Mouse (Mus musculus): ENCODE data around the gene Psip1. TPM values are rescaled to one million over a fixed set of nuclear protein-coding genes. Genes with fewer than 3 reads are reported as not detected.
A peak's percentile ranks its signal among the peaks of the same experiment; 100 is the strongest.
"Not testable (repeated sequence)": the region's sequence is repeated elsewhere in the genome, so short reads cannot be mapped to it uniquely, and the experiment has no call there.

Gene Psip1
- polyA plus RNA-seq, 1 experiment from 2014 or later, result 111 TPM

DNA sequence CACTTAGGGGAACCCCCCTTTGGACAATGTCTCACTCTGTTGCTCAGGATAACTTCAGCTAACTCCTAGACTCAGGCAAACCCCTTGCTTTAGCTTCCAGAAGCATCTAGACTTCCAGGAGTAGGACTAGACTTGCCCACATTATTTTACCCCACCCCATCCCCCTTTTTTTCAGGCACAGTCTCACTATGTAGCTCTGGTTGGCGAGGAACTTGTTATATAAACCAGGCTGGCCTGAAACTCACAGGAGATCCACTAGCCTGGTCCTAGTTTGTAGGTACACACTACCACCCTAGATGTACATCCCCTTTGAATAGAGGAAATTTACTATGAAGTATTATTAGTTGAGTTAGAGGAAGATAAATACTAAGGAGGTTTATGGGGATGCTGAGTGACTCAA, 27.9 kb upstream of the Psip1 start:
- H3K4me3 ChIP-seq (ENCODE audit: low read depth, low read length), result no peak overlapping the region
- no peak overlapping the region for H3K27ac ChIP-seq (ENCODE audit: low read depth, low read length)
- no peak overlapping the region for H3K9ac ChIP-seq (ENCODE audit: low read depth, low read length)
- no peak overlapping the region for H3K4me2 ChIP-seq
- no peaks in the 10 kb centered on the region for H3K36me3 ChIP-seq (ENCODE audit: control insufficient read depth, insufficient read depth, low read length)
- WGBS (ENCODE audit: insufficient replicate concordance), result 94% methylated on average over 1 of the region's 1 CpGs
- no peak for ATAC-seq (replicated peaks; ENCODE audit: insufficient number of reproducible peaks, low FRiP score, low TSS enrichment)
- no peaks in the 10 kb centered on the region for H3K27me3 ChIP-seq (ENCODE audit: control insufficient read depth, insufficient read depth, low read length)
- no peaks in the 10 kb centered on the region for H3K4me1 ChIP-seq (ENCODE audit: control insufficient read depth, insufficient read depth, low read length)
- no peaks in the 10 kb centered on the region for H3K9me3 ChIP-seq (replicated peaks; ENCODE audit: control insufficient read depth, low read length)

DNA sequence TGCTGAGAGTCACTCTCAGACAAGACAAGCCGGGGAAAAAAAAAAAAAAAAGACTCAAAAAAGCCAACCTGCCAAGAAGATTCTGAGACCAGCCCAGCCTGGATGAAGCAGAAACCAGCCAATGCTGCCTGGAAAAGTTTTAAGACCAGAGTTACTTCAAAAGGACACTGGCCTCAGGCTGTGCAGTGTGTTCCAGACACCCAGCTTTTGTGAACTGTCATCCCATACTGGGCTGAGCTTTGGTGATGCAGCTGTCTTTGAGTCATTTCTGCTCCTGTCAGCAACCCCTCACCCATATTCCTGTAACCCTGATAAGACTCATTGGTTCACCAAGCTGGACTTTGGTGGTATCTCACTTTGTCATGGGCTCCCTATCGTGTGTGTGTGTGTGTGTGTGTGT, 26.4 kb upstream of the Psip1 start:
- WGBS (ENCODE audit: insufficient replicate concordance), result 50% methylated on average over 2 of the region's 2 CpGs
- no peak for ATAC-seq (replicated peaks; ENCODE audit: insufficient number of reproducible peaks, low FRiP score, low TSS enrichment)

GRCm38 (mm10) chr4:83512217-83512616, 26.0 kb upstream of the Psip1 start:
- ATAC-seq (replicated peaks; ENCODE audit: insufficient number of reproducible peaks, low FRiP score, low TSS enrichment), result no peak
- 90% methylated on average over 3 of the region's 3 CpGs for WGBS (ENCODE audit: insufficient replicate concordance)
- no peak overlapping the region for H3K9ac ChIP-seq (ENCODE audit: low read depth, low read length)
- no peaks in the 10 kb centered on the region for H3K9me3 ChIP-seq (replicated peaks; ENCODE audit: control insufficient read depth, low read length)
- no peak overlapping the region for H3K4me3 ChIP-seq (ENCODE audit: low read depth, low read length)
- H3K4me2 ChIP-seq, result no peak overlapping the region
- no peak overlapping the region for H3K27ac ChIP-seq (ENCODE audit: low read depth, low read length)
- no peaks in the 10 kb centered on the region for H3K4me1 ChIP-seq (ENCODE audit: control insufficient read depth, insufficient read depth, low read length)
- no peaks in the 10 kb centered on the region for H3K36me3 ChIP-seq (ENCODE audit: control insufficient read depth, insufficient read depth, low read length)
- no peaks in the 10 kb centered on the region for H3K27me3 ChIP-seq (ENCODE audit: control insufficient read depth, insufficient read depth, low read length)

More for the DNA sequence above, 26.4 kb upstream of the Psip1 start:
- Histone ChIP-seq H3K4me1 (ENCODE audit: control insufficient read depth, insufficient read depth, low read length) (no peaks in the 10 kb centered on the region), H3K36me3 (ENCODE audit: control insufficient read depth, insufficient read depth, low read length) (no peaks in the 10 kb centered on the region), H3K4me3 (ENCODE audit: low read depth, low read length) (no peak overlapping the region), H3K27me3 (ENCODE audit: control insufficient read depth, insufficient read depth, low read length) (no peaks in the 10 kb centered on the region), H3K9me3 (replicated peaks; ENCODE audit: control insufficient read depth, low read length) (no peaks in the 10 kb centered on the region), H3K27ac (ENCODE audit: low read depth, low read length) (no peak overlapping the region), H3K4me2 (no peak overlapping the region), H3K9ac (ENCODE audit: low read depth, low read length) (no peak overlapping the region)

GRCm38 (mm10) chr4:83511083-83511482, 24.8 kb upstream of the Psip1 start:
- H3K9me3 ChIP-seq (replicated peaks; ENCODE audit: control insufficient read depth, low read length), result no peaks in the 10 kb centered on the region
- H3K36me3 ChIP-seq (ENCODE audit: control insufficient read depth, insufficient read depth, low read length), result no peaks in the 10 kb centered on the region
- no peak overlapping the region for H3K4me2 ChIP-seq
- H3K4me1 ChIP-seq (ENCODE audit: control insufficient read depth, insufficient read depth, low read length), result no peaks in the 10 kb centered on the region
- H3K27me3 ChIP-seq (ENCODE audit: control insufficient read depth, insufficient read depth, low read length), result no peaks in the 10 kb centered on the region
- ATAC-seq (replicated peaks; ENCODE audit: insufficient number of reproducible peaks, low FRiP score, low TSS enrichment), result no peak
- no peak overlapping the region for H3K4me3 ChIP-seq (ENCODE audit: low read depth, low read length)
- H3K9ac ChIP-seq (ENCODE audit: low read depth, low read length), result no peak overlapping the region
- WGBS (ENCODE audit: insufficient replicate concordance), result 51% methylated on average over 8 of the region's 8 CpGs
- no peak overlapping the region for H3K27ac ChIP-seq (ENCODE audit: low read depth, low read length)

GRCm38 (mm10) chr4:83509600-83509999, 23.3 kb upstream of the Psip1 start:
- no peak for ATAC-seq (replicated peaks; ENCODE audit: insufficient number of reproducible peaks, low FRiP score, low TSS enrichment)
- Histone ChIP-seq H3K4me2 (no peak overlapping the region), H3K4me1 (ENCODE audit: control insufficient read depth, insufficient read depth, low read length) (no peaks in the 10 kb centered on the region), H3K27me3 (ENCODE audit: control insufficient read depth, insufficient read depth, low read length) (no peaks in the 10 kb centered on the region), H3K36me3 (ENCODE audit: control insufficient read depth, insufficient read depth, low read length) (no peaks in the 10 kb centered on the region), H3K4me3 (ENCODE audit: low read depth, low read length) (no peak overlapping the region), H3K9ac (ENCODE audit: low read depth, low read length) (no peak overlapping the region), H3K9me3 (replicated peaks; ENCODE audit: control insufficient read depth, low read length) (no peaks in the 10 kb centered on the region), H3K27ac (ENCODE audit: low read depth, low read length) (no peak overlapping the region)
- 41% methylated on average over 2 of the region's 2 CpGs for WGBS (ENCODE audit: insufficient replicate concordance)

- H3K4me1 ChIP-seq (ENCODE audit: control insufficient read depth, insufficient read depth, low read length), result no peaks in the 10 kb centered on the region
- no peaks in the 10 kb centered on the region for H3K36me3 ChIP-seq (ENCODE audit: control insufficient read depth, insufficient read depth, low read length)
- ATAC-seq (replicated peaks; ENCODE audit: insufficient number of reproducible peaks, low FRiP score, low TSS enrichment), result no peak
- H3K27me3 ChIP-seq (ENCODE audit: control insufficient read depth, insufficient read depth, low read length), result no peaks in the 10 kb centered on the region
- H3K9me3 ChIP-seq (replicated peaks; ENCODE audit: control insufficient read depth, low read length), result no peaks in the 10 kb centered on the region
- no peak overlapping the region for H3K27ac ChIP-seq (ENCODE audit: low read depth, low read length)
- no peak overlapping the region for H3K9ac ChIP-seq (ENCODE audit: low read depth, low read length)
- H3K4me2 ChIP-seq, result peak overlapping the region; percentile 60
- WGBS (ENCODE audit: insufficient replicate concordance), result 31% methylated on average over 7 of the region's 7 CpGs
- peak overlapping the region; percentile 26; the same call in 1 of the 2 replicates for H3K4me3 ChIP-seq (ENCODE audit: low read depth, low read length)
Measured at GRCm38 (mm10) chr4:83501037-83501430, 14.8 kb upstream of the Psip1 start.

GRCm38 (mm10) chr4:83500154-83501036, 14.1 kb upstream of the Psip1 start:
- H3K4me3 ChIP-seq (ENCODE audit: low read depth, low read length), result peak overlapping the region; percentile 26

DNA sequence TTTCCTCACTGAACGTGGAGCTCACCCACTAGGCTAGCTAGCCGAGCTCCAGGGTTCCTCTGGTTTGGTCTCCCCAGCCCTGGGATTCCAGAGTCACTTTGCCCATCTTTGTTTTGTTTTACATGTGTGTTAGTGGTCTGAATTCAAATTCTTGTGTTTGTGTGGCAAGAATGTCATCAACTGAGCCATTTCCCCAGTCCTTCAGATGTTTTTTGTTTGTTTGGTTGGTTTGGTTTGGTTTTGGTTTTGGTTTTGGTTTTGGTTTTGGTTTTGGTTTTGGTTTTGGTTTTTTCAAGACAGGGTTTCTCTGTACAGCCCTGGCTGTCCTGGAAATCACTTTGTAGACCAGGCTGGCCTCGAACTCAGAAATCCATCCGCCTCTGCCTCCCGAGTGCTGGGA, 10.8 kb upstream of the Psip1 start:
- WGBS (ENCODE audit: insufficient replicate concordance), result 82% methylated on average over 5 of the region's 5 CpGs

More at GRCm38 (mm10) chr4:83500154-83501036, 14.1 kb upstream of the Psip1 start:
- ATAC-seq (replicated peaks; ENCODE audit: insufficient number of reproducible peaks, low FRiP score, low TSS enrichment), result no peak
- no peak overlapping the region for H3K9ac ChIP-seq (ENCODE audit: low read depth, low read length)
- H3K27me3 ChIP-seq (ENCODE audit: control insufficient read depth, insufficient read depth, low read length), result no peaks in the 10 kb centered on the region
- H3K36me3 ChIP-seq (ENCODE audit: control insufficient read depth, insufficient read depth, low read length), result no peaks in the 10 kb centered on the region
- WGBS (ENCODE audit: insufficient replicate concordance), result 10% methylated on average over 22 of the region's 22 CpGs
- H3K4me2 ChIP-seq, result peak overlapping the region; percentile 60
- H3K4me1 ChIP-seq (ENCODE audit: control insufficient read depth, insufficient read depth, low read length), result no peaks in the 10 kb centered on the region
- H3K9me3 ChIP-seq (replicated peaks; ENCODE audit: control insufficient read depth, low read length), result no peaks in the 10 kb centered on the region
- no peak overlapping the region for H3K27ac ChIP-seq (ENCODE audit: low read depth, low read length)

DNA sequence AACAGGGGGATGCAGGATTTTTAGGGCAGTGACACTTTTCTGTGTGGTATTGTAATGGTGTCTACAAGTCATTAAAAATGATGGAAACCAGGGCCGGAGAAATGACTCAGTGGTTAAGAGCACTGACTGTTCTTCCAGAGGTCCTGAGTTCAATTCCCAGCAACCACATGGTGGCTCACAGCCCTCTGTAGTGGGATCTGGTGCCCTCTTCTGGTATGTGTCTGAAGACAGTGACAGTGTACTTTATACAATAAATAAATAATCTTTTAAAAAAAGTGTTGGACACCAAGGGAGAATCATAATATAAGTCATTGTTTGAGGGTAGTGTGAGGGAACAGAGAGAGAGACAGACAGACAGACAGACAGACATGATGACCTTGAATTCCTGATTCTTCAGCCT, 6.9 kb upstream of the Psip1 start:
- no peaks in the 10 kb centered on the region for H3K4me1 ChIP-seq (ENCODE audit: control insufficient read depth, insufficient read depth, low read length)
- H3K9me3 ChIP-seq (replicated peaks; ENCODE audit: control insufficient read depth, low read length), result no peaks in the 10 kb centered on the region
- H3K4me2 ChIP-seq, result no peak overlapping the region
- no peak for ATAC-seq (replicated peaks; ENCODE audit: insufficient number of reproducible peaks, low FRiP score, low TSS enrichment)
- no peaks in the 10 kb centered on the region for H3K27me3 ChIP-seq (ENCODE audit: control insufficient read depth, insufficient read depth, low read length)
- no peaks in the 10 kb centered on the region for H3K36me3 ChIP-seq (ENCODE audit: control insufficient read depth, insufficient read depth, low read length)
- H3K27ac ChIP-seq (ENCODE audit: low read depth, low read length), result no peak overlapping the region
- no peak overlapping the region for H3K4me3 ChIP-seq (ENCODE audit: low read depth, low read length)
- H3K9ac ChIP-seq (ENCODE audit: low read depth, low read length), result no peak overlapping the region
- 82% methylated on average over 1 of the region's 1 CpGs for WGBS (ENCODE audit: insufficient replicate concordance)

More for the DNA sequence above, 10.8 kb upstream of the Psip1 start:
- H3K27me3 ChIP-seq (ENCODE audit: control insufficient read depth, insufficient read depth, low read length); H3K4me3 ChIP-seq (ENCODE audit: low read depth, low read length); H3K27ac ChIP-seq (ENCODE audit: low read depth, low read length); H3K4me1 ChIP-seq (ENCODE audit: control insufficient read depth, insufficient read depth, low read length); H3K9me3 ChIP-seq (replicated peaks; ENCODE audit: control insufficient read depth, low read length); H3K4me2 ChIP-seq; H3K9ac ChIP-seq (ENCODE audit: low read depth, low read length); ATAC-seq (replicated peaks; ENCODE audit: insufficient number of reproducible peaks, low FRiP score, low TSS enrichment); H3K36me3 ChIP-seq (ENCODE audit: control insufficient read depth, insufficient read depth, low read length): not testable (repeated sequence)
